Mouse (Mus musculus) gastrocnemius, adult 8-10 months (tissue): ENCODE measurements around the gene Il4ra. TPM values are rescaled to one million over a fixed set of nuclear protein-coding genes. Genes with fewer than 3 reads are reported as not detected.

ENCODE experiments used
- DNase-seq, 2 experiments: peaks; one replicate each; pipeline ENCODE4 v3.0.0; 2022; ENCODE audit warnings: low spot score in 2 of 2
- total RNA-seq, 4 experiments: library from RNA; stranded (reverse); gene quantifications; 2 replicates each; pipeline ENCODE4 v1.2.4; 2022

Gene Il4ra
- total RNA-seq: 1 to 10 TPM; 2.5 to 6.2 (median 3.5) TPM

- DNase-seq: peak; percentile 79 to 84
These were observed at the start of gene Il4ra for GRCm38 (mm10) chr7:125551766-125552709. Il4ra (plus strand) TSS chr7:125552120.

- DNase-seq: no peak
These were observed 48.4 kb upstream of the Il4ra start for GRCm38 (mm10) chr7:125503374-125504092.

GRCm38 (mm10) chr7:125504618-125505017 lies 47.3 kb upstream of the Il4ra start:
- DNase-seq: no peak

GRCm38 (mm10) chr7:125505568-125505967 lies 46.4 kb upstream of the Il4ra start:
- DNase-seq: no peak

GRCm38 (mm10) chr7:125507279-125507678 lies 44.6 kb upstream of the Il4ra start:
- no peak for DNase-seq

GRCm38 (mm10) chr7:125511432-125511831 lies 40.5 kb upstream of the Il4ra start:
- DNase-seq: no peak

- no peak for DNase-seq
These were observed 40.1 kb upstream of the Il4ra start for GRCm38 (mm10) chr7:125511852-125512251.

GRCm38 (mm10) chr7:125515081-125515853 lies 36.7 kb upstream of the Il4ra start:
- peak in 1 of 2 experiments; percentile 14 for DNase-seq

- no peak for DNase-seq
These were observed 35.2 kb upstream of the Il4ra start for GRCm38 (mm10) chr7:125516723-125517122.

- no peak for DNase-seq
These were observed 34.5 kb upstream of the Il4ra start for GRCm38 (mm10) chr7:125517470-125517869.

GRCm38 (mm10) chr7:125519715-125520114 lies 32.2 kb upstream of the Il4ra start:
- DNase-seq: no peak

- no peak for DNase-seq
These were observed 28.9 kb upstream of the Il4ra start for GRCm38 (mm10) chr7:125523051-125523450.

- no peak for DNase-seq
These were observed 24.7 kb upstream of the Il4ra start for GRCm38 (mm10) chr7:125527186-125527585.

- no peak for DNase-seq
These were observed 23.9 kb upstream of the Il4ra start for GRCm38 (mm10) chr7:125527901-125528580.

GRCm38 (mm10) chr7:125539351-125539750 lies 12.6 kb upstream of the Il4ra start:
- no peak for DNase-seq

GRCm38 (mm10) chr7:125541026-125541425 lies 10.9 kb upstream of the Il4ra start:
- no peak for DNase-seq

GRCm38 (mm10) chr7:125541821-125542220 lies 10.1 kb upstream of the Il4ra start:
- no peak for DNase-seq

- DNase-seq: no peak
These were observed 9.4 kb upstream of the Il4ra start for GRCm38 (mm10) chr7:125542335-125543050.

- no peak for DNase-seq
These were observed 8.4 kb upstream of the Il4ra start for GRCm38 (mm10) chr7:125543497-125543896.

GRCm38 (mm10) chr7:125545331-125545730 lies 6.6 kb upstream of the Il4ra start:
- DNase-seq: no peak
